Mouse (Mus musculus): ENCODE measurements around the gene Bglap3. TPM values are rescaled to one million over a fixed set of nuclear protein-coding genes. Genes with fewer than 3 reads are reported as not detected.
"Not testable (repeated sequence)": the region's sequence is repeated elsewhere in the genome, so short reads cannot be mapped to it uniquely, and the experiment has no call there.

Bglap3 gene
- polyA plus RNA-seq (2015; fragmentation: Nextera tagmentation; extraction: Ambion mirVana) = 0.37 TPM in 1 of 2 replicates, not detected in the other

GRCm38 (mm10) chr3:88372643-88373042 is at the start of gene Bglap3:
Bglap3 (minus strand) TSS chr3:88372743.
- H3K36me3 ChIP-seq; ATAC-seq (ENCODE audit: low FRiP score, low read depth); H3K4me1 ChIP-seq; H3K9me3 ChIP-seq; H3K27me3 ChIP-seq; H3K9ac ChIP-seq; H3K4me3 ChIP-seq; H3K4me2 ChIP-seq (replicated peaks); H3K27ac ChIP-seq: not testable (repeated sequence)
- 90% methylated on average over 9 of the region's 9 CpGs for WGBS

DNA sequence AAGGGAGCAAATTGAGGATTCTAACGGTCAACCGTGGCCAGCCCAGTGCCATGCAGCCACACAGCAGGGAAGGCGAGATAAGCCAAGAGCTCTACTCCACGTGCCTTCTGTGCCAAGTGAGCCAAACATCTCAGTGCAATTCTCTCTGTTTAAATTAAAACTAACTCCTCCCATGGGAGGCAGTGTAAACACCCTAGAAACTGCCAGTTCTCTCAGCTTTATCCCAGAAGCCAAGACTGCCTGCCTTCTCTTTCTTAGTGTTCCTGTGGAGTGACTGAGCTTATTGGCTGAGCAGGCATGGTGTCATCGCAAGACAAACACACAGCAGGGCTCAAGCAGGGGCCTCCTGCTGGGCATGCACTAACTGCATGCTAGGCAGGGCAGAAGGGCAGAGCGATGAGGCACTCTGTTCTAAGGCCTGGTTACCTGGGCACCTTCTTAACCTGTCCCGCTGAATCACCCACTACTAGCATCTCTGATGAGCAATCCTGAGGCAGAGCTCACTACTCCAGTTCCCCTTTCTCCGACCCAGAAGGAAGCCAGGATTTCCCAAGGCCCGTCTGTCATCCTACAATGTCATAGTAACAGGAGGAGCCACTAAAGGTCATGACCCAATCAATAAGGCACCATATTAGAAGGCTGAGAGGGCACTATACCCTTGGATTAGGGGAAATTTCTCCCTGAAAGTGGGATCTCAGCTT is 49.6 kb upstream of the Bglap3 start:
- Histone ChIP-seq H3K4me1 (peaks cover 24% of the 10 kb centered on the region), H3K36me3 (peaks cover 47% of the 10 kb centered on the region), H3K9ac (peak overlapping the region; percentile 45), H3K27ac (no peak overlapping the region), H3K9me3 (no peaks in the 10 kb centered on the region), H3K4me2 (replicated peaks) (peak overlapping the region; percentile 21; the same call in 1 of the 2 replicates), H3K4me3 (no peak overlapping the region), H3K27me3 (no peaks in the 10 kb centered on the region)
- ATAC-seq (ENCODE audit: low FRiP score, low read depth) = no peak
- 49% methylated on average over 9 of the region's 9 CpGs for WGBS

DNA sequence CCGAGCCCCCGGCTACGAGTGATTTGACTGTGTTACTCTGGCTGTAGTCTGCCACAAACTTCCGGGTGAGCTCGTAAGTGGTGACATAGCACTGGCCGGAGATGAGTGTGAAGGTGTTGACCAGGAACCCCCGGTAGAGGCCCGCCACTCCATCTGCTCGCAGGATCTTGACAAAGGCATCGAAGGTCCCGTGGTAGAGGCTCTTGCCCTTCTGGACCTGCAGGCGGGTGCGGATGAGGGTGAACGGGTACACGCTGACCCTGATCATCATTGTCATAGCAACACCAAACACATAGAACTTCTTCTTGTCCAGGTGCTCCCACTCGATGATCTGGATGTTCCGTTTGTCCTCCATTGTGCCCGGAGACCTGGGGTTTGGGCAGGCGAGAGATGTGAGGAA is 48.2 kb upstream of the Bglap3 start:
- Histone ChIP-seq H3K4me2 (replicated peaks) (no peak overlapping the region), H3K9ac (no peak overlapping the region), H3K9me3 (no peaks in the 10 kb centered on the region), H3K36me3 (peaks cover 61% of the 10 kb centered on the region), H3K4me1 (peaks cover 24% of the 10 kb centered on the region), H3K4me3 (no peak overlapping the region), H3K27ac (no peak overlapping the region), H3K27me3 (no peaks in the 10 kb centered on the region)
- no peak for ATAC-seq (ENCODE audit: low FRiP score, low read depth)
- WGBS = 94% methylated on average over 19 of the region's 19 CpGs

- peaks cover 86% of the 10 kb centered on the region for H3K36me3 ChIP-seq
- H3K4me1 ChIP-seq = peaks cover 10% of the 10 kb centered on the region
- no peak overlapping the region for H3K9ac ChIP-seq
- no peak overlapping the region for H3K27ac ChIP-seq
- H3K9me3 ChIP-seq = no peaks in the 10 kb centered on the region
- whole genome bisulfite sequencing = 83% methylated on average over 6 of the region's 6 CpGs
- no peak for ATAC-seq (ENCODE audit: low FRiP score, low read depth)
- H3K4me3 ChIP-seq = no peak overlapping the region
- no peak overlapping the region for H3K4me2 ChIP-seq (replicated peaks)
- H3K27me3 ChIP-seq = no peaks in the 10 kb centered on the region
These were observed 45.5 kb upstream of the Bglap3 start for GRCm38 (mm10) chr3:88418016-88418415.

GRCm38 (mm10) chr3:88415668-88416067 is 43.1 kb upstream of the Bglap3 start:
- peaks cover 96% of the 10 kb centered on the region for H3K36me3 ChIP-seq
- no peaks in the 10 kb centered on the region for H3K9me3 ChIP-seq
- no peaks in the 10 kb centered on the region for H3K27me3 ChIP-seq
- H3K9ac ChIP-seq = no peak overlapping the region
- 97% methylated on average over 4 of the region's 4 CpGs for WGBS
- no peak overlapping the region for H3K4me2 ChIP-seq (replicated peaks)
- no peak overlapping the region for H3K4me3 ChIP-seq
- no peak overlapping the region for H3K27ac ChIP-seq
- ATAC-seq (ENCODE audit: low FRiP score, low read depth) = no peak
- peaks cover 4% of the 10 kb centered on the region for H3K4me1 ChIP-seq

- H3K27me3 ChIP-seq = no peaks in the 10 kb centered on the region
- H3K27ac ChIP-seq = no peak overlapping the region
- H3K4me3 ChIP-seq = no peak overlapping the region
- H3K9me3 ChIP-seq = no peaks in the 10 kb centered on the region
- 87% methylated on average over 11 of the region's 11 CpGs for WGBS
- peaks cover 25% of the 10 kb centered on the region for H3K4me1 ChIP-seq
- H3K9ac ChIP-seq = no peak overlapping the region
- H3K36me3 ChIP-seq = peaks cover 66% of the 10 kb centered on the region
- H3K4me2 ChIP-seq (replicated peaks) = no peak overlapping the region
- ATAC-seq (ENCODE audit: low FRiP score, low read depth) = no peak
These were observed 40.1 kb upstream of the Bglap3 start for GRCm38 (mm10) chr3:88412636-88413035.

DNA sequence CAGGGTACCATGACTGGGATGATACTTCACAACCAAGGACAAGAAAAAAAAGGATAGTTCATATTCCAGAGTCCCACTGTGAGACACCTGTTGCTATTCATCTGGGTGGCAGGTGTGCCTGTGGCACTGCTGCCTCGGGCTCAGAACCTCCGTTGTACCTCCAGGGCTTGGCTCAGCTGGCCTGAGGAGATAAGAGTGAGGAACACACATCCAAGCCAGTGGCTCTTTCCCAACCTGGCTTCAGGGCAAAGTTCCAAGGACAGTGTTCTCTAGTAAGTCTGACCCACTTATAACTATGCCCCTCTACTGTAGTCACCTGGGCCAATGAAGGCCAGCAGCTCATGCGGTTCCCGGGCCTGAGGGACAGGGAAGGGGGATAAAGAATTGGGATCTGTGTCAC is 39.1 kb upstream of the Bglap3 start:
- Histone ChIP-seq H3K9me3 (no peaks in the 10 kb centered on the region), H3K4me3 (no peak overlapping the region), H3K4me1 (peaks cover 33% of the 10 kb centered on the region), H3K9ac (no peak overlapping the region), H3K4me2 (replicated peaks) (no peak overlapping the region), H3K27ac (no peak overlapping the region), H3K36me3 (peaks cover 56% of the 10 kb centered on the region), H3K27me3 (no peaks in the 10 kb centered on the region)
- WGBS = 87% methylated on average over 4 of the region's 4 CpGs
- ATAC-seq (ENCODE audit: low FRiP score, low read depth) = no peak

- peaks cover 49% of the 10 kb centered on the region for H3K36me3 ChIP-seq
- 22% methylated on average over 7 of the region's 7 CpGs for WGBS
- ATAC-seq (ENCODE audit: low FRiP score, low read depth) = no peak
- peak overlapping the region; percentile 53 for H3K9ac ChIP-seq
- H3K4me2 ChIP-seq (replicated peaks) = peak overlapping the region; percentile 68
- peak overlapping the region; percentile 72 for H3K27ac ChIP-seq
- no peaks in the 10 kb centered on the region for H3K27me3 ChIP-seq
- H3K4me3 ChIP-seq = peak overlapping the region; percentile 71
- H3K4me1 ChIP-seq = peaks cover 33% of the 10 kb centered on the region
- no peaks in the 10 kb centered on the region for H3K9me3 ChIP-seq
These were observed 38.1 kb upstream of the Bglap3 start for GRCm38 (mm10) chr3:88410645-88411031.

GRCm38 (mm10) chr3:88409741-88410644 is 37.5 kb upstream of the Bglap3 start, which contains the start of gene Pmf1:
Pmf1 (minus strand) TSS chr3:88410331.
- under 1% methylated on average over 54 of the region's 54 CpGs for WGBS

DNA sequence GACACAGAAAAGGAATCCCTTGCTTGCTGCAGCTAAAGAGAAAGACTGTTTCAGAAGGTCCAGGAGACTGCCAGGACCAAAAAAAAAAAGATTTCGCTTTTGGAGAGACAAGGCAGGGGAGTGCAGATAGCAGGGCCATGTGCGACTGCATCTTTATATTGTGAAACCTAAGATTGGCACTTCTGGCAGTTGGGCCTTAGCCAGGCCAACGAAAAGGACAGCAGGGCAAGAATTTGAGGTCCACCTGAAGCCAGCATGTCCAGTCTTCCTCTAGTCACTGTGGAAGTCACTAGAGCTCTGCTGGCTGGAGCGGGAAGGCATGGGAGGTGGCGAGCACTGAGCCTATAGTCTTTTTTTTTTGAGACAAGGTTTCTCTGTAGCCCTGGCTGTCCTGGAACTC is 36.4 kb upstream of the Bglap3 start:
- H3K9ac ChIP-seq = peak overlapping the region; percentile 92
- peaks cover 33% of the 10 kb centered on the region for H3K4me1 ChIP-seq
- no peaks in the 10 kb centered on the region for H3K9me3 ChIP-seq
- no peak overlapping the region for H3K27ac ChIP-seq
- peaks cover 40% of the 10 kb centered on the region for H3K36me3 ChIP-seq
- peak overlapping the region; percentile 68 for H3K4me2 ChIP-seq (replicated peaks)
- no peak for ATAC-seq (ENCODE audit: low FRiP score, low read depth)
- 71% methylated on average over 5 of the region's 5 CpGs for WGBS
- H3K27me3 ChIP-seq = no peaks in the 10 kb centered on the region
- H3K4me3 ChIP-seq = peak overlapping the region; percentile 71

More at GRCm38 (mm10) chr3:88409741-88410644, 37.5 kb upstream of the Bglap3 start, which contains the start of gene Pmf1:
- peak; percentile 94 for ATAC-seq (ENCODE audit: low FRiP score, low read depth)
- Histone ChIP-seq H3K27me3 (no peaks in the 10 kb centered on the region), H3K4me2 (replicated peaks) (peak within 1 kb of the TSS; percentile 68), H3K9ac (peak within 1 kb of the TSS; percentile 92), H3K4me3 (peak within 1 kb of the TSS; percentile 71), H3K9me3 (no peaks in the 10 kb centered on the region), H3K36me3 (peaks cover 42% of the 10 kb centered on the region), H3K27ac (peak within 1 kb of the TSS; percentile 88), H3K4me1 (peaks cover 33% of the 10 kb centered on the region)

- Histone ChIP-seq H3K36me3 (peaks cover 38% of the 10 kb centered on the region), H3K9ac (no peak overlapping the region), H3K4me1 (peaks cover 33% of the 10 kb centered on the region), H3K27me3 (no peaks in the 10 kb centered on the region), H3K9me3 (no peaks in the 10 kb centered on the region), H3K4me3 (no peak overlapping the region), H3K4me2 (replicated peaks) (no peak overlapping the region), H3K27ac (no peak overlapping the region)
- ATAC-seq (ENCODE audit: low FRiP score, low read depth) = no peak
- 60% methylated on average over 7 of the region's 7 CpGs for WGBS
These were observed 35.0 kb upstream of the Bglap3 start for GRCm38 (mm10) chr3:88407529-88407928.

GRCm38 (mm10) chr3:88407090-88407489 is 34.5 kb upstream of the Bglap3 start:
- WGBS = 1% methylated on average over 2 of the region's 2 CpGs
- Histone ChIP-seq H3K9ac (no peak overlapping the region), H3K4me3 (no peak overlapping the region), H3K4me1 (peaks cover 33% of the 10 kb centered on the region), H3K4me2 (replicated peaks) (no peak overlapping the region), H3K9me3 (no peaks in the 10 kb centered on the region), H3K27ac (no peak overlapping the region), H3K36me3 (peaks cover 33% of the 10 kb centered on the region), H3K27me3 (no peaks in the 10 kb centered on the region)
- ATAC-seq (ENCODE audit: low FRiP score, low read depth) = no peak
